Mouse (Mus musculus): ENCODE data around the gene Jak2. TPM values are rescaled to one million over a fixed set of nuclear protein-coding genes. Genes with fewer than 3 reads are reported as not detected.

Jak2 gene
- polyA plus RNA-seq, 1 experiment from 2014 or later, result 10.9 TPM

GRCm38 (mm10) chr19:29252831-29253545 lies 1.4 kb downstream of the Jak2 start:
- H3K9me3 ChIP-seq (ENCODE audit: low read depth, low read length), result no peaks in the 10 kb centered on the region
- 27% methylated on average over 10 of the region's 10 CpGs for WGBS
- H3K4me3 ChIP-seq (ENCODE audit: low read depth, low read length), result peak overlapping the region; percentile 86
- ATAC-seq (ENCODE audit: insufficient read depth), result no peak
- TF ChIP-seq CTCF (IDR thresholded peaks at IDR 0.05; ENCODE audit: low read depth), result no peak
- DNase-seq, result peak; percentile 32
- peak overlapping the region; percentile 94 for H3K9ac ChIP-seq
- H3K4me1 ChIP-seq (ENCODE audit: insufficient read depth), result no peaks in the 10 kb centered on the region
- no peaks in the 10 kb centered on the region for H3K27me3 ChIP-seq (ENCODE audit: insufficient read depth, low read length)
- H3K27ac ChIP-seq (ENCODE audit: low read depth), result no peak overlapping the region
- H3K4me2 ChIP-seq, result peak overlapping the region; percentile 96
- no peaks in the 10 kb centered on the region for H3K36me3 ChIP-seq (ENCODE audit: insufficient read depth)

GRCm38 (mm10) chr19:29253728-29254127 lies 2.1 kb downstream of the Jak2 start:
- peak; percentile 98 for TF ChIP-seq CTCF (IDR thresholded peaks at IDR 0.05; ENCODE audit: low read depth)
- Histone ChIP-seq H3K9me3 (ENCODE audit: low read depth, low read length) (no peaks in the 10 kb centered on the region), H3K36me3 (ENCODE audit: insufficient read depth) (no peaks in the 10 kb centered on the region), H3K4me2 (peak overlapping the region; percentile 96), H3K27ac (ENCODE audit: low read depth) (no peak overlapping the region), H3K27me3 (ENCODE audit: insufficient read depth, low read length) (no peaks in the 10 kb centered on the region), H3K4me1 (ENCODE audit: insufficient read depth) (no peaks in the 10 kb centered on the region), H3K9ac (peak overlapping the region; percentile 13; the same call in 1 of the 2 replicates), H3K4me3 (ENCODE audit: low read depth, low read length) (peak overlapping the region; percentile 86)
- 5% methylated on average over 9 of the region's 9 CpGs for WGBS
- ATAC-seq (ENCODE audit: insufficient read depth) (peak; percentile 43), DNase-seq (peak; percentile 94)

DNA sequence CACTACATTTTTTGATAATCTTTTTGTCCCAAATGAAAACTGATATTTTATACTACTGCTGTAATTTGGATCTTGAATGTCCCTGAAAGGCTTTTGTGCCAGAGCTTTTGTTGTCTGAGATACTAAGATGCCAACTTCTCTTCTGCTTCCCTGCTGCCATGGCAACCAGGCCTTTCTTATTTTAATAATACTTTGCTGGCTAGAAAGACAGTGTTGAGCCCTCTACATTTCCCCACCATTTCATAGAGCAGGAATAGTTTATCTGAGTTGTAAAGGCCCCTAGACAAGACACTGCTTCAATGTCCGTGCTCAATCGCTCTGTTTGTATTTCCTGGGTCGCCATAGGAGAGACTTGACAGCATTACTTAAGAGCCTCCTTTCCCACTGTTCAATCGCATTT lies 3.0 kb downstream of the Jak2 start:
- no peak for TF ChIP-seq CTCF (IDR thresholded peaks at IDR 0.05; ENCODE audit: low read depth)
- no peak overlapping the region; the same call in 1 of the 2 replicates for H3K4me2 ChIP-seq
- H3K9ac ChIP-seq, result no peak overlapping the region
- H3K9me3 ChIP-seq (ENCODE audit: low read depth, low read length), result no peaks in the 10 kb centered on the region
- no peak overlapping the region for H3K27ac ChIP-seq (ENCODE audit: low read depth)
- no peaks in the 10 kb centered on the region for H3K36me3 ChIP-seq (ENCODE audit: insufficient read depth)
- no peaks in the 10 kb centered on the region for H3K27me3 ChIP-seq (ENCODE audit: insufficient read depth, low read length)
- H3K4me3 ChIP-seq (ENCODE audit: low read depth, low read length), result no peak overlapping the region
- no peak for ATAC-seq (ENCODE audit: insufficient read depth)
- 60% methylated on average over 4 of the region's 4 CpGs for WGBS
- no peak for DNase-seq
- H3K4me1 ChIP-seq (ENCODE audit: insufficient read depth), result no peaks in the 10 kb centered on the region

DNA sequence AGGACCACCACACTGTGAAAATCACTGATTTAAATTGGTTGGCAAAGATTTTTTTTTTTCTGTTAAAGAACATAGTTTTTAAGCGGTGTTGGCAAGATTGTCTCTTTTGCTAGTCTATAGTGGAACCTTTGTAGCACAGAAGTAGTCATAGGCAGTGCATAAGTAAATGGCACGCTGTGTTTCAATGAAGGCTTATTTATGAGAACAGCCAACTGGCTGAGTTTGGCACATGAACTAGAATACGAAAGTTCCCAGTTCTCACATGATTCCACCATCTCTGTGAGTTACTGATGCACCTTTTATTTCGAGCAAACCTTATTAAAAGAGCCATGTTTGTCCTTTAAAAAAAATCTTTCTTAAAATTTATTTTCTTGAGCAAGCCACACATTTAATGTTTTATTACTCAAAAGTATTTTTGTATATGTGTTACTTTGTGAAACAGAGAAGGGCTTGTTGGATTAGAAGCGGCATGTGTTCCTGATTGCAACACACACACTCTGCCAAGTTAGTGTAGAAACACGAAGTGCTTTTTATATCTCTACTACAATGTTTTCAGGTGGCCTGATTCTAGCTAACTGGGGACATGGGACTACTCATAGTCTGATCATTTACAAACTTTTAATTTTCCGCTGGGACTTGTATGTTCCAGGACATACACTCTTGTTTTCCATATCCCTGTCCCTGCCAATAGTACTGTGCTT lies 3.8 kb downstream of the Jak2 start:
- Histone ChIP-seq H3K36me3 (ENCODE audit: insufficient read depth) (no peaks in the 10 kb centered on the region), H3K27me3 (ENCODE audit: insufficient read depth, low read length) (no peaks in the 10 kb centered on the region), H3K4me2 (no peak overlapping the region), H3K4me1 (ENCODE audit: insufficient read depth) (no peaks in the 10 kb centered on the region), H3K9ac (no peak overlapping the region), H3K4me3 (ENCODE audit: low read depth, low read length) (no peak overlapping the region), H3K9me3 (ENCODE audit: low read depth, low read length) (no peaks in the 10 kb centered on the region), H3K27ac (ENCODE audit: low read depth) (no peak overlapping the region)
- 88% methylated on average over 7 of the region's 7 CpGs for WGBS
- ATAC-seq (ENCODE audit: insufficient read depth) (no peak), DNase-seq (no peak)
- no peak for TF ChIP-seq CTCF (IDR thresholded peaks at IDR 0.05; ENCODE audit: low read depth)

GRCm38 (mm10) chr19:29261638-29262037 lies 10.0 kb downstream of the Jak2 start:
- ATAC-seq (ENCODE audit: insufficient read depth), result no peak
- WGBS, result 72% methylated on average over 9 of the region's 9 CpGs
- H3K4me1 ChIP-seq (ENCODE audit: insufficient read depth), result no peaks in the 10 kb centered on the region
- peaks cover 5% of the 10 kb centered on the region; the same call in 1 of the 2 replicates for H3K36me3 ChIP-seq (ENCODE audit: insufficient read depth)
- no peak overlapping the region for H3K4me3 ChIP-seq (ENCODE audit: low read depth, low read length)
- DNase-seq, result no peak
- no peak overlapping the region for H3K9ac ChIP-seq
- H3K4me2 ChIP-seq, result no peak overlapping the region
- H3K27ac ChIP-seq (ENCODE audit: low read depth), result no peak overlapping the region
- no peaks in the 10 kb centered on the region for H3K9me3 ChIP-seq (ENCODE audit: low read depth, low read length)
- TF ChIP-seq CTCF (IDR thresholded peaks at IDR 0.05; ENCODE audit: low read depth), result no peak
- H3K27me3 ChIP-seq (ENCODE audit: insufficient read depth, low read length), result no peaks in the 10 kb centered on the region

DNA sequence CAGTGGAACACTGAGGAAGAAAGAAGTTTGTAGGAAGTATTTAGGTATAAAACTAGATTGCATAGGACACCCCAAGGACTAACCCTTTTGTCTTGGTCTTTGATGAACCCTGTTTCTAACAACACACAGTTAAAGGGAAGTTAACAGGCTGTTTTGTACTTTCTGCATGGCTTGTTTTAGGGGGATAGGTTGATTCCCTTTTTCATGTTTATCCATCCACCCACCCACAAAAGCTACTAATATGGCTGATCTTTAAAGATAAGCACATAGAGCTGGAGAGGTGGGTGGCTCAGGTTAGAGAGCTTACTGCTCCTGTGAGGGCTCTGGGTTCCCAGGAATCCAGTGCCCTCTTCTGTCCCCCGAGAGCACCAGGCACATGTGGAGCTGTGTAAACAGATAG lies 11.9 kb downstream of the Jak2 start:
- TF ChIP-seq CTCF (IDR thresholded peaks at IDR 0.05; ENCODE audit: low read depth), result no peak
- no peak overlapping the region for H3K9ac ChIP-seq
- no peaks in the 10 kb centered on the region for H3K9me3 ChIP-seq (ENCODE audit: low read depth, low read length)
- DNase-seq (no peak), ATAC-seq (ENCODE audit: insufficient read depth) (no peak)
- no peak overlapping the region for H3K27ac ChIP-seq (ENCODE audit: low read depth)
- peaks cover 5% of the 10 kb centered on the region; the same call in 1 of the 2 replicates for H3K36me3 ChIP-seq (ENCODE audit: insufficient read depth)
- H3K4me3 ChIP-seq (ENCODE audit: low read depth, low read length), result no peak overlapping the region
- no peak overlapping the region for H3K4me2 ChIP-seq
- no peaks in the 10 kb centered on the region for H3K27me3 ChIP-seq (ENCODE audit: insufficient read depth, low read length)
- H3K4me1 ChIP-seq (ENCODE audit: insufficient read depth), result no peaks in the 10 kb centered on the region
- 75% methylated on average over 1 of the region's 1 CpGs for WGBS

DNA sequence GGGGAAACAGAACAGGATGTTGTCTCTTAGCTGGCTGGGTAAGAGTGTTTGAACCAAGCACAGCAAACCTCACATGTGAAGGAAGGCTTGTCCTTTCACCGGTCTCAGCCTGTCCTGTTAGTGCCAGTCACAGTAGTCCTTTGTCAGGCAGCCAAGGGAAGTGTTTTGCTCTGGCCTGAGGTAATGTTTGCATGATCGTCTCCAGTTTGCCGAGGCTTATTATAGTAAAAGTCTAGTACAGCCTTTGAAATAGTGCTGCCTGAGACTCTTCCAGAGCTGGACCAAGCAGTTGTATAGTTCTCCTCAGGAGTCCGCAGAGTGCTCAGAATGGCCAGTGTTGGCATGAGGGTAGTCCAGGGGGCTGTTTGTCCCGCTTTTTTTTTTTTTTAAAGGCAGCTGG lies 13.9 kb downstream of the Jak2 start:
- Histone ChIP-seq H3K4me1 (ENCODE audit: insufficient read depth) (no peaks in the 10 kb centered on the region), H3K4me2 (no peak overlapping the region), H3K36me3 (ENCODE audit: insufficient read depth) (peaks cover 5% of the 10 kb centered on the region; the same call in 1 of the 2 replicates), H3K27ac (ENCODE audit: low read depth) (peak overlapping the region; percentile 67), H3K9ac (no peak overlapping the region; the same call in none of the 2 replicates), H3K27me3 (ENCODE audit: insufficient read depth, low read length) (no peaks in the 10 kb centered on the region), H3K9me3 (ENCODE audit: low read depth, low read length) (no peaks in the 10 kb centered on the region), H3K4me3 (ENCODE audit: low read depth, low read length) (no peak overlapping the region)
- ATAC-seq (ENCODE audit: insufficient read depth) (peak; percentile 56; the same call in 1 of the 2 replicates), DNase-seq (peak; percentile 67)
- WGBS, result 46% methylated on average over 5 of the region's 5 CpGs
- no peak for TF ChIP-seq CTCF (IDR thresholded peaks at IDR 0.05; ENCODE audit: low read depth)

All from lung, embryonic 14.5 days (tissue).